Mouse (Mus musculus): Measurements from ENCODE around the gene Secisbp2l. TPM values are rescaled to one million over a fixed set of nuclear protein-coding genes. Genes with fewer than 3 reads are reported as not detected.

Gene Secisbp2l
- total RNA-seq (2014; fragmentation: Nextera tagmentation) (25.3 and 28.2 TPM in 2 replicates), total RNA-seq (2017) (22.8 and 24.6 TPM in 2 replicates), polyA plus RNA-seq (2012) (3.8 and 4.8 TPM in 2 replicates)

DNA sequence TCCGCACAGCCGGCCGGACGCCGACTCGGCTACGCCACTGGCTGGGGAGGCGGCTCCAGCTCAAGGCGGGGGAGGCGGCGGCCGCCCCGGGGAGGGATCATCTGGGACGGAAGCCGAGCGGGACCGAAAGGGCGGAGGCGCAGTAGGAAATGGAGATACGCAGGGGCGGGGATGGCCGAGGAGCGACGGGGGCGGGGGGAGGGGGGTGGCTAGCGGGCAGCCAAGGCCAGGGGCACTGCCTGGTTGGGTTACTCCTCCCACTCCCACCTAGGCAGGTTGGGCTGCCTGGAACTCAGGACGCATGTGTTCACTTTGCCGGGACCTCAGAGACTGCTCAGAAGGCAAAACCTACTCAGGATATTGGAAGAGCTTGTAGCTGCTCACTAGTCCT, at the start of gene Secisbp2l:
Gene Secisbp2l, minus strand, starts transcription at position 152 of the 391 bp plus-strand sequence.
- ATAC-seq (ENCODE audit: extremely low read depth, insufficient number of reproducible peaks, low FRiP score, poor library complexity, severe bottlenecking) (peak; percentile 79), DNase-seq (ENCODE audit: low spot score) (peak; percentile 85)
- H3K27me3 ChIP-seq (ENCODE audit: insufficient read depth, low read length), result peaks cover 15% of the 10 kb centered on the region; the same call in 1 of the 2 replicates
- H3K4me1 ChIP-seq (ENCODE audit: insufficient read depth, low read depth, low read length), result peaks cover 18% of the 10 kb centered on the region; the same call in 1 of the 2 replicates
- H3K9me3 ChIP-seq (replicated peaks), result no peaks in the 10 kb centered on the region
- peaks cover 17% of the 10 kb centered on the region for H3K36me3 ChIP-seq (replicated peaks)
- peak within 1 kb of the TSS; percentile 82 for H3K4me3 ChIP-seq (ENCODE audit: low read depth, low read length)
- TF ChIP-seq GATA1 (IDR thresholded peaks at IDR 0.05; ENCODE audit: borderline replicate concordance, low read length) (no peak), POLR2AphosphoS5 (IDR thresholded peaks at IDR 0.05; ENCODE audit: insufficient replicate concordance, low read depth, low read length) (no peak), CTCF (IDR thresholded peaks at IDR 0.05; ENCODE audit: low read depth, low read length) (no peak), GATA2 (IDR thresholded peaks at IDR 0.05; ENCODE audit: borderline replicate concordance, low read depth, low read length) (no peak), TAL1 (conservative IDR thresholded peaks at IDR 0.05; ENCODE audit: low read depth, low read length) (no peak)

DNA sequence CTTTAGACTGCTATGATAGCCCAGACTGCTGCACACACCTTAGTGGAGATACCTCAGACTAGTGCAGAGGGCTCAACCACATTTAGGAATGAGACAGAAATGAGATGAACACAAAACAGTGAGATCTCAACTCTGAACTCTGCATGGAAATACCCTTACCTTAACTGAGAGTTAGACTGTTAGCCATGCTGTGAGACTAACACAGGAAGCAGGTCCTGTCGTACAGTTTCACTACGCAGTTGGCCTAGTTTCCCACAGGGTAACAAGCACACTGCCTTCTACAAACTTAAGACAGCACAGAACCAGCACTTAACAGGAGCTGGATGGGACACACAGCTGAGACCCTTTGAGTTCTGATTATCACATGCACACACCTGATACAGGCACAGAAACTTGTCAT, 47.3 kb upstream of the Secisbp2l start:
- no peak for ATAC-seq (ENCODE audit: extremely low read depth, insufficient number of reproducible peaks, low FRiP score, poor library complexity, severe bottlenecking)

DNA sequence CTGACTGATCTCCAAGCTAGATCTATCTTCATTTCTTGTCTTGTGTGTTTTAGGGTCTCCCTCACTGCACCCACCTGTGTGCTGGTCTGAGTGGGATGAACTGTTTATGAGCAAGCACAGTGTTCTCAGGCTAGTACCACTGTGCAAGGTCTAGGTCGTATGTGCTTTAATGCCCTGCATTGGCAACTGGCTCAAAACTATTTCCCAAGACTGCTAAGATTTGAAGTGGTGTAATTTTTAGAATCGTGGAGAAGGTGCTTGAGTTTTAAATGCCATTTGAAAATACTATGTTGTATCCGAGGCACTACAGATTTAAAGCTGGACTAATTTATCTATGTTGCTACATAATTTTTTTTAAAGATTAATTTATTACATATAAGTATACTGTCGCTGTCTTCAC, 45.2 kb upstream of the Secisbp2l start:
- Histone ChIP-seq H3K4me1 (ENCODE audit: insufficient read depth, low read depth, low read length) (peaks cover 5% of the 10 kb centered on the region; the same call in 1 of the 2 replicates), H3K9me3 (replicated peaks) (no peaks in the 10 kb centered on the region), H3K27me3 (ENCODE audit: insufficient read depth, low read length) (no peaks in the 10 kb centered on the region), H3K4me3 (ENCODE audit: low read depth, low read length) (no peak overlapping the region), H3K36me3 (replicated peaks) (peaks cover 47% of the 10 kb centered on the region)
- ATAC-seq (ENCODE audit: extremely low read depth, insufficient number of reproducible peaks, low FRiP score, poor library complexity, severe bottlenecking) (no peak), DNase-seq (ENCODE audit: low spot score) (no peak)
- TF ChIP-seq GATA2 (IDR thresholded peaks at IDR 0.05; ENCODE audit: borderline replicate concordance, low read depth, low read length), result no peak
- TF ChIP-seq CTCF (IDR thresholded peaks at IDR 0.05; ENCODE audit: low read depth, low read length), result no peak
- no peak for TF ChIP-seq POLR2AphosphoS5 (IDR thresholded peaks at IDR 0.05; ENCODE audit: insufficient replicate concordance, low read depth, low read length)
- TF ChIP-seq TAL1 (conservative IDR thresholded peaks at IDR 0.05; ENCODE audit: low read depth, low read length), result no peak
- no peak for TF ChIP-seq GATA1 (IDR thresholded peaks at IDR 0.05; ENCODE audit: borderline replicate concordance, low read length)

More for the DNA sequence above, 47.3 kb upstream of the Secisbp2l start:
- H3K9me3 ChIP-seq (replicated peaks), result no peaks in the 10 kb centered on the region
- peaks cover 5% of the 10 kb centered on the region; the same call in 1 of the 2 replicates for H3K4me1 ChIP-seq (ENCODE audit: insufficient read depth, low read depth, low read length)
- H3K4me3 ChIP-seq (ENCODE audit: low read depth, low read length), result no peak overlapping the region
- peaks cover 66% of the 10 kb centered on the region for H3K36me3 ChIP-seq (replicated peaks)
- H3K27me3 ChIP-seq (ENCODE audit: insufficient read depth, low read length), result no peaks in the 10 kb centered on the region
- no peak for TF ChIP-seq CTCF (IDR thresholded peaks at IDR 0.05; ENCODE audit: low read depth, low read length)
- DNase-seq (ENCODE audit: low spot score), result no peak

DNA sequence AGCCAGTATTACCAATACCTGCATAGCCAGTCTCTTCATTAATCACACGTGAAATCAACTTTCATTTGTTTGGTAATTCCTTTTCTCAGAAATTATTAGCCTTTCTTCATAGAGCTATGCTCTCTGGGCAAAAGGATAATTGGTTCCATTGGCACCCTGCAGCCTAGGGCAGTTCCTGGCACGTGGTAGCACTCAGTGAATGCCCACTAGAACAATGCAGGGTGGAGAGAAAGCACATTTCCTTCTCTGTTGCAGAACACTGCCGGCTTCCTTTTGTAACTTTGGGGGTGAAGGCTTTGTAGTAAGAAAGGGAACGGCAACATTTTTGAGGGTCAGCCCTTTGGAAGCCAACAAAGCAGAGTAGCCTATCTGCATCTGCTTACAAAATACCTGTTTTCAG, 43.5 kb upstream of the Secisbp2l start:
- ATAC-seq (ENCODE audit: extremely low read depth, insufficient number of reproducible peaks, low FRiP score, poor library complexity, severe bottlenecking) (no peak), DNase-seq (ENCODE audit: low spot score) (no peak)
- H3K4me1 ChIP-seq (ENCODE audit: insufficient read depth, low read depth, low read length), result no peaks in the 10 kb centered on the region
- H3K4me3 ChIP-seq (ENCODE audit: low read depth, low read length), result no peak overlapping the region
- H3K9me3 ChIP-seq (replicated peaks), result no peaks in the 10 kb centered on the region
- TF ChIP-seq CTCF (IDR thresholded peaks at IDR 0.05; ENCODE audit: low read depth, low read length), result no peak
- TF ChIP-seq TAL1 (conservative IDR thresholded peaks at IDR 0.05; ENCODE audit: low read depth, low read length), result no peak
- no peak for TF ChIP-seq GATA1 (IDR thresholded peaks at IDR 0.05; ENCODE audit: borderline replicate concordance, low read length)
- TF ChIP-seq POLR2AphosphoS5 (IDR thresholded peaks at IDR 0.05; ENCODE audit: insufficient replicate concordance, low read depth, low read length), result no peak
- TF ChIP-seq GATA2 (IDR thresholded peaks at IDR 0.05; ENCODE audit: borderline replicate concordance, low read depth, low read length), result no peak
- H3K27me3 ChIP-seq (ENCODE audit: insufficient read depth, low read length), result peaks cover 1% of the 10 kb centered on the region; the same call in 1 of the 2 replicates
- H3K36me3 ChIP-seq (replicated peaks), result peaks cover 32% of the 10 kb centered on the region

DNA sequence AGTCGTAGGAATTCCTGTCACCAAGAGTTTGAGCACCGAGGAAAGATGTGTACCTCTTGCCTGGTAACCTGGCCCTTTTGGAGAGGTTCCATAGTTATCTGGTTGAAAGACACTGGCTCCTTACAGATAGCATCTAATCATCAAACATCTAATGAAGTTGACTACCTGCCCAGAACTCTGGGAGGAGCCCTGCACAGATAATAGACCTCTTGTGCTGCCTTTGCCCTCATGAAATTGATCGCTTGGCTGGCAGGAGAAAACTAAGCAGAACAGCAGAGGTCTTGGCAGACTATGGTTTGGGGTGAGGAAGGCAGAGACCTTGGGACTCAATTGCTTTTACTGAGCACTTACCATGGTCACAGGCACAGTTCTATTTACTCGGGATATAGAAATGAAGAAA, 37.7 kb upstream of the Secisbp2l start:
- TF ChIP-seq POLR2AphosphoS5 (IDR thresholded peaks at IDR 0.05; ENCODE audit: insufficient replicate concordance, low read depth, low read length) (no peak), GATA1 (IDR thresholded peaks at IDR 0.05; ENCODE audit: borderline replicate concordance, low read length) (no peak), TAL1 (conservative IDR thresholded peaks at IDR 0.05; ENCODE audit: low read depth, low read length) (no peak), CTCF (IDR thresholded peaks at IDR 0.05; ENCODE audit: low read depth, low read length) (no peak), GATA2 (IDR thresholded peaks at IDR 0.05; ENCODE audit: borderline replicate concordance, low read depth, low read length) (no peak)
- H3K36me3 ChIP-seq (replicated peaks), result no peaks in the 10 kb centered on the region
- peaks cover 16% of the 10 kb centered on the region; the same call in 1 of the 2 replicates for H3K27me3 ChIP-seq (ENCODE audit: insufficient read depth, low read length)
- no peak for DNase-seq (ENCODE audit: low spot score)
- no peak for ATAC-seq (ENCODE audit: extremely low read depth, insufficient number of reproducible peaks, low FRiP score, poor library complexity, severe bottlenecking)
- H3K4me1 ChIP-seq (ENCODE audit: insufficient read depth, low read depth, low read length), result no peaks in the 10 kb centered on the region
- H3K9me3 ChIP-seq (replicated peaks), result no peaks in the 10 kb centered on the region
- H3K4me3 ChIP-seq (ENCODE audit: low read depth, low read length), result no peak overlapping the region

DNA sequence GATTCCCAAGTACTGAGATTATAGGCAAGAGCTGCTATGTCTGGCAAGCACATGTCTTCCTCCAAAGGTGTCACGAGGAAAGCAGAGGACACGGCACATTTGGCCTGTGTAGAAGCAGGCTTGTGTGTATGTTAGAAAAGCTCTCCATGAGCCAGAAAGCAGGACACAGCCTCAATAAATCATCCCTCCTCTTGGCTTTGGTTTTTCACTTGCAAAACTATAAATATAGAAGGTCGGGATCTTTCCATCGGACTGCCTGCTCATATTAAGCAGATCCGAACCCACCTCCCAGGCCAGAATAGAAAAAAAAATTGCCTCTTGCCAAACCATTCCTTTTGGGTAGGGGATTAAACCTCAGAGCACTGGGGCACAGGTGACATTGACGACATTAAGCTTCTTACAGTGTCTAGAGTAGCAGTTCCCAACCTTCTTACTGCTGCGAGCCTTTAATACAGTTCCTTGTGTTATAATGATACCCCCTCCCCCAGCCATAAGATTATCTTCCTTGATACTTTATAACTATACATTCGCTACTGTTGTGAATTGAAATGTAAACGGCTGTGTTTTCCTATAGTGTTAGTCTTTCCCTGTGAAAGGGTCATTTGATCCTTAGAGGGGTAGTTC, 31.4 kb upstream of the Secisbp2l start:
- Histone ChIP-seq H3K36me3 (replicated peaks) (no peaks in the 10 kb centered on the region), H3K4me1 (ENCODE audit: insufficient read depth, low read depth, low read length) (no peaks in the 10 kb centered on the region), H3K27me3 (ENCODE audit: insufficient read depth, low read length) (peaks cover 24% of the 10 kb centered on the region), H3K4me3 (ENCODE audit: low read depth, low read length) (no peak overlapping the region), H3K9me3 (replicated peaks) (no peaks in the 10 kb centered on the region)
- ATAC-seq (ENCODE audit: extremely low read depth, insufficient number of reproducible peaks, low FRiP score, poor library complexity, severe bottlenecking) (no peak), DNase-seq (ENCODE audit: low spot score) (no peak)
- TF ChIP-seq GATA2 (IDR thresholded peaks at IDR 0.05; ENCODE audit: borderline replicate concordance, low read depth, low read length), result no peak
- no peak for TF ChIP-seq TAL1 (conservative IDR thresholded peaks at IDR 0.05; ENCODE audit: low read depth, low read length)
- no peak for TF ChIP-seq GATA1 (IDR thresholded peaks at IDR 0.05; ENCODE audit: borderline replicate concordance, low read length)
- TF ChIP-seq CTCF (IDR thresholded peaks at IDR 0.05; ENCODE audit: low read depth, low read length), result no peak
- no peak for TF ChIP-seq POLR2AphosphoS5 (IDR thresholded peaks at IDR 0.05; ENCODE audit: insufficient replicate concordance, low read depth, low read length)

Measured in G1E (cell line).